Comparison of ENCODE assay signal across 8 mouse cellular contexts in the genomic region with DNA sequence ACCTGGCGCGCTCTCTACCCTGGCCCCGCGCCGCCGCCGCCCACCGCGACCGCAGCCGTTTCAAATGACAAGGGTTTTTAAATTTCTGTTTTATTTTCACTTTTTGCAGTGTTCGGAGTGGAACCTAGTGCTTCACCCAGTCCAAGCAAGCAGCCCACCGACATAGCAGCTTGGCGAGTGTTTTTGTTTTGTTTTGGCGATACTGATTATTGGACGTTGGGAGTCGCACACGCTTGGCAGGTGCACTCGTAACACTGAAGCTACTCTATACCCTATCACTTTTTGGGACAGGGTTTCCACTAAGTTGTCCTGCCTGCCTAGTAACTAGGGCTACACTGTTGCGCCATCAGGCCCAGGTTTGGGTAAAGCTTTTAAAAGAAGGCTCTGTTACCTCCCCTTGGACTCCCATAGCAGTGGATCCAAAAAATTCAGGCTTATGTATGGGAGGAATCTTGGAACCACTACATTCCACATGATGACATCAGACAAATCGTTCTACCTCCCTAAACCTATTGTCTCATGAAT. TPM values are rescaled to one million over a fixed set of nuclear protein-coding genes. Genes with fewer than 3 reads are reported as not detected.
DNase-seq lines count a peak whose midpoint lies in the region; ATAC-seq and TF ChIP-seq lines count a peak whose summit lies in the region.

No protein-coding gene starts in this region.

- DNase-seq in testis, postnatal 10 days (ENCODE audit: low spot score): no peak
- DNase-seq in liver, embryonic 11.5 days (ENCODE audit: low spot score): no peak
- peak; percentile 73 for DNase-seq in testis, postnatal 14 days (ENCODE audit: low spot score)
- no peak for DNase-seq in cerebellum, adult 18-20 months
- no peak for DNase-seq in frontal cortex, postnatal 36 days (ENCODE audit: low spot score in 2 of 2)

- TF ChIP-seq POLR2A in testis, adult 2 months (IDR thresholded peaks at IDR 0.05; ENCODE audit: control insufficient read depth, low read depth, low read length): no peak

- H3K36me3 ChIP-seq in erythroblast, embryonic 14.5 days (ENCODE audit: control insufficient read depth): peaks cover 41% of the 10 kb centered on the region
- no peaks in the 10 kb centered on the region; the same call in 1 of the 2 replicates for H3K36me3 ChIP-seq in testis, adult 2 months (ENCODE audit: control insufficient read depth, insufficient read depth, low read length)
- H3K36me3 ChIP-seq in liver, embryonic 11.5 days (ENCODE audit: control insufficient read depth, insufficient read depth, low read length): peaks cover 7% of the 10 kb centered on the region; the same call in 1 of the 2 replicates

- H3K9me3 ChIP-seq in erythroblast, embryonic 14.5 days (ENCODE audit: control insufficient read depth, low read length): no peaks in the 10 kb centered on the region
- H3K9me3 ChIP-seq in liver, embryonic 11.5 days (ENCODE audit: control insufficient read depth, low read length): no peaks in the 10 kb centered on the region

- H3K9ac ChIP-seq in liver, embryonic 11.5 days (ENCODE audit: low read depth, low read length): peak overlapping the region; percentile 82

- no peak for TF ChIP-seq CTCF in testis, adult 2 months (IDR thresholded peaks at IDR 0.05; ENCODE audit: control insufficient read depth, insufficient read depth, insufficient replicate concordance, low read depth, low read length)

- H3K27ac ChIP-seq in testis, adult 2 months (ENCODE audit: control insufficient read depth, insufficient read depth, low read depth, low read length): peak overlapping the region; percentile 94
- H3K27ac ChIP-seq in liver, embryonic 11.5 days (ENCODE audit: low read depth, low read length): peak overlapping the region; percentile 97

- peak overlapping the region; percentile 78 for H3K4me3 ChIP-seq in erythroblast, embryonic 14.5 days (replicated peaks)
- H3K4me3 ChIP-seq in testis, adult 2 months (ENCODE audit: control insufficient read depth, low read depth, low read length): peak overlapping the region; percentile 91
- H3K4me3 ChIP-seq in liver, embryonic 11.5 days (ENCODE audit: low read depth, low read length): peak overlapping the region; percentile 92

- WGBS in liver, embryonic 11.5 days: 5% methylated on average over 21 of the region's 21 CpGs

- ATAC-seq in erythroblast, adult 5-6 weeks (replicated peaks; ENCODE audit: low FRiP score, poor library complexity, severe bottlenecking): no peak
- ATAC-seq in liver, embryonic 11.5 days (replicated peaks; ENCODE audit: low FRiP score): no peak

- H3K4me2 ChIP-seq in liver, embryonic 11.5 days: peak overlapping the region; percentile 72

- H3K4me1 ChIP-seq in erythroblast, embryonic 14.5 days (ENCODE audit: control insufficient read depth): peaks cover 48% of the 10 kb centered on the region
- H3K4me1 ChIP-seq in testis, adult 2 months (ENCODE audit: control insufficient read depth, insufficient read depth, low read length): peaks cover 7% of the 10 kb centered on the region
- H3K4me1 ChIP-seq in liver, embryonic 11.5 days (replicated peaks; ENCODE audit: control insufficient read depth, insufficient read depth, low read length): peaks cover 21% of the 10 kb centered on the region

- no peaks in the 10 kb centered on the region for H3K27me3 ChIP-seq in erythroblast, embryonic 14.5 days (ENCODE audit: control insufficient read depth)
- no peaks in the 10 kb centered on the region for H3K27me3 ChIP-seq in testis, adult 2 months (ENCODE audit: control insufficient read depth, insufficient read depth, low read length)
- H3K27me3 ChIP-seq in liver, embryonic 11.5 days (replicated peaks; ENCODE audit: control insufficient read depth, insufficient read depth, low read length): no peaks in the 10 kb centered on the region

RNA-seq across cellular contexts. Expression of a gene that starts 1.3 kb away (rescaled TPM):
- 0.61 and 0.79 TPM in 2 replicates for polyA plus RNA-seq in erythroblast, embryonic 14.5 days (2012)
- 5.9 and 6.5 TPM in 2 replicates for total RNA-seq in erythroblast, adult 5-6 weeks (2015; ENCODE audit: low replicate concordance)
- 4.3 and 6.4 TPM in 2 replicates for total RNA-seq in erythroblast, adult 5-6 weeks (2017; ENCODE audit: low replicate concordance)
- polyA plus RNA-seq in testis, adult 2 months (2012; rRNA removed): 37.7 and 43.3 TPM in 2 replicates
- polyA plus RNA-seq in liver, embryonic 11.5 days (2014; fragmentation: Nextera tagmentation; extraction: Ambion mirVana): 20.2 and 23.7 TPM in 2 replicates

RNA-seq across cellular contexts. Expression of a gene that starts 25.8 kb away (rescaled TPM):
- polyA plus RNA-seq in erythroblast, embryonic 14.5 days (2012): 17.0 and 20.7 TPM in 2 replicates
- 76.9 and 89.3 TPM in 2 replicates for total RNA-seq in erythroblast, adult 5-6 weeks (2015; ENCODE audit: low replicate concordance)
- total RNA-seq in erythroblast, adult 5-6 weeks (2017; ENCODE audit: low replicate concordance): 102 and 150 TPM in 2 replicates
- polyA plus RNA-seq in testis, adult 2 months (2012; rRNA removed): 209 and 219 TPM in 2 replicates
- 290 and 304 TPM in 2 replicates for polyA plus RNA-seq in liver, embryonic 11.5 days (2014; fragmentation: Nextera tagmentation; extraction: Ambion mirVana)

RNA-seq across cellular contexts. Expression of a gene that starts 42.1 kb away (rescaled TPM):
- 0.48 and 0.91 TPM in 2 replicates for polyA plus RNA-seq in erythroblast, embryonic 14.5 days (2012)
- 8.6 and 14.4 TPM in 2 replicates for total RNA-seq in erythroblast, adult 5-6 weeks (2015; ENCODE audit: low replicate concordance)
- 7.8 and 21.9 TPM in 2 replicates for total RNA-seq in erythroblast, adult 5-6 weeks (2017; ENCODE audit: low replicate concordance)
- polyA plus RNA-seq in testis, adult 2 months (2012; rRNA removed): 24.1 and 24.3 TPM in 2 replicates
- 17.0 and 20.5 TPM in 2 replicates for polyA plus RNA-seq in liver, embryonic 11.5 days (2014; fragmentation: Nextera tagmentation; extraction: Ambion mirVana)

Comparison
In these comparisons a context has a peak if more than half of its experiments do, and no peak if none do; other contexts are left out.
1. RNA of a gene that starts 1.3 kb away (polyA plus RNA-seq): 37.7 to 43.3 TPM in testis, adult 2 months and 20.2 to 23.7 TPM in liver, embryonic 11.5 days; 0.61 to 0.79 TPM in erythroblast, embryonic 14.5 days; every median in the first group is over 10 times any median in the second.
2. Peak in every context shown above with its lines, with median percentiles within 50 percentile points of each other: H3K4me3 ChIP-seq.